Mouse (Mus musculus) lung, postnatal 0 days (tissue): ENCODE measurements around the gene Spata21.
"Not testable (repeated sequence)": the region's sequence is repeated elsewhere in the genome, so short reads cannot be mapped to it uniquely, and the experiment has no call there.

Experiments used
- CTCF ChIP-seq: IDR thresholded peaks from 2 replicates; pipeline ENCODE4 v1.5.1; 2016; ENCODE audit warnings: antibody characterized with exemption, mild to moderate bottlenecking
- EP300 ChIP-seq: IDR thresholded peaks from 2 replicates; pipeline ENCODE4 v1.6.1; 2016; ENCODE audit warnings: antibody characterized with exemption, mild to moderate bottlenecking, control low read depth

GRCm38 (mm10) chr4:141145124-141145523 is 57.0 kb downstream of the Spata21 start:
- TF ChIP-seq CTCF, EP300: not testable (repeated sequence)
